Mouse (Mus musculus) MEL (cell line): ENCODE results near the gene Uevld. TPM values are rescaled to one million over a fixed set of nuclear protein-coding genes. Genes with fewer than 3 reads are reported as not detected.

ENCODE experiments used
- DNase-seq: peaks from one replicate; pipeline ENCODE4 v3.0.0; 2011; ENCODE audit warnings: low read depth, low spot score
- H3K27ac ChIP-seq: 2 replicates; pipeline ENCODE4 v1.5.1; 2012; ENCODE audit warnings: low read depth, mild to moderate bottlenecking, control low read depth, low read length, moderate library complexity; ENCODE audit not compliant: control insufficient read depth
- H3K27me3 ChIP-seq, 2 experiments: fragments of 150-350 bp in 1 of 2; sonication (generic) in 1 of 2; 2 replicates each; pipeline ENCODE4 v1.6.1; 2012; ENCODE audit warnings: low read length in 2 of 2, mild to moderate bottlenecking in 2 of 2, improper control_type of control experiment in 1 of 2, moderate library complexity in 1 of 2; ENCODE audit not compliant: insufficient read depth in 2 of 2, control insufficient read depth in 1 of 2
- H3K36me3 ChIP-seq, 2 experiments: 2 replicates each; pipeline ENCODE4 v1.6.1; 2012 to 2014; ENCODE audit warnings: low read length in 2 of 2, improper control_type of control experiment in 1 of 2, inconsistent platforms in 1 of 2, mild to moderate bottlenecking in 1 of 2; ENCODE audit not compliant: insufficient read depth in 2 of 2, control insufficient read depth in 1 of 2
- H3K4me1 ChIP-seq, 2 experiments: fragments of 150-350 bp in 1 of 2; sonication (generic) in 1 of 2; 2 replicates each; pipeline ENCODE4 v1.6.1; 2012; ENCODE audit warnings: low read length in 2 of 2, improper control_type of control experiment in 1 of 2, mild to moderate bottlenecking in 1 of 2; ENCODE audit not compliant: insufficient read depth in 2 of 2, control insufficient read depth in 1 of 2
- H3K4me3 ChIP-seq, 2 experiments: fragments of 150-350 bp in 1 of 2; sonication (generic) in 1 of 2; 2 replicates each; pipeline ENCODE4 v1.5.1; 2012; ENCODE audit warnings: low read depth in 2 of 2, low read length in 2 of 2, mild to moderate bottlenecking in 2 of 2, moderate library complexity in 2 of 2, control low read depth in 1 of 2, improper control_type of control experiment in 1 of 2; ENCODE audit not compliant: control insufficient read depth in 1 of 2, insufficient read depth in 1 of 2
- H3K79me2 ChIP-seq: 2 replicates; pipeline ENCODE4 v1.6.1; 2012; ENCODE audit warnings: mild to moderate bottlenecking, low read length, moderate library complexity; ENCODE audit not compliant: control insufficient read depth, poor library complexity, insufficient read depth
- H3K9ac ChIP-seq: 2 replicates; pipeline ENCODE4 v1.6.1; 2012; ENCODE audit warnings: low read depth, mild to moderate bottlenecking, control low read depth, low read length, moderate library complexity; ENCODE audit not compliant: control insufficient read depth, poor library complexity, severe bottlenecking
- H3K9me3 ChIP-seq: fragments of 150-350 bp; sonication (generic); replicated peaks from 2 replicates; pipeline ENCODE4 v1.6.1; 2012; ENCODE audit warnings: mild to moderate bottlenecking, low read length, improper control_type of control experiment, moderate library complexity; ENCODE audit not compliant: insufficient read depth
- CHD2 ChIP-seq: IDR thresholded peaks from 2 replicates; pipeline ENCODE4 v1.6.1; 2011; ENCODE audit warnings: low read length, improper control_type of control experiment
- CTCF ChIP-seq, 3 experiments: IDR thresholded peaks in 2 of 3; conservative IDR thresholded peaks in 1 of 3; 2 replicates each; pipeline ENCODE4 v1.5.1; 2011 to 2012; ENCODE audit warnings: low read length in 3 of 3, low read depth in 2 of 3, mild to moderate bottlenecking in 2 of 3, improper control_type of control experiment in 1 of 3, inconsistent platforms in 1 of 3, mixed read lengths in 1 of 3, moderate library complexity in 1 of 3; ENCODE audit not compliant: control insufficient read depth in 1 of 3, insufficient read depth in 1 of 3, poor library complexity in 1 of 3, severe bottlenecking in 1 of 3
- EP300 ChIP-seq, 2 experiments: IDR thresholded peaks; 2 replicates each; pipeline ENCODE4 v1.6.1; 2011; ENCODE audit warnings: improper control_type of control experiment in 2 of 2, low read length in 2 of 2, low read depth in 1 of 2, mild to moderate bottlenecking in 1 of 2
- ETS1 ChIP-seq: IDR thresholded peaks from 2 replicates; pipeline ENCODE4 v1.6.1; 2012; ENCODE audit warnings: low read depth, mild to moderate bottlenecking, inconsistent platforms, low read length, improper control_type of control experiment, moderate library complexity
- GABPA ChIP-seq: IDR thresholded peaks from 2 replicates; pipeline ENCODE4 v1.6.1; 2012; ENCODE audit warnings: low read depth, mild to moderate bottlenecking, inconsistent platforms, low read length, improper control_type of control experiment, moderate library complexity
- GATA1 ChIP-seq: IDR thresholded peaks from 2 replicates; pipeline ENCODE4 v1.6.1; 2011; ENCODE audit warnings: low read depth, low read length, improper control_type of control experiment
- JUND ChIP-seq: IDR thresholded peaks from 2 replicates; pipeline ENCODE4 v1.6.1; 2011; ENCODE audit warnings: low read depth, mild to moderate bottlenecking, improper control_type of control experiment, low read length
- MXI1 ChIP-seq: IDR thresholded peaks from 2 replicates; pipeline ENCODE4 v1.6.1; 2011; ENCODE audit warnings: mild to moderate bottlenecking, low read depth, low read length, improper control_type of control experiment
- MYB ChIP-seq: IDR thresholded peaks from 2 replicates; pipeline ENCODE4 v1.6.1; 2011; ENCODE audit warnings: mild to moderate bottlenecking, low read depth, low read length, improper control_type of control experiment
- POLR2AphosphoS2 ChIP-seq: IDR thresholded peaks from 2 replicates; pipeline ENCODE4 v1.6.1; 2011; ENCODE audit warnings: low read length, improper control_type of control experiment
- RAD21 ChIP-seq: IDR thresholded peaks from 2 replicates; pipeline ENCODE4 v1.6.1; 2011; ENCODE audit warnings: mild to moderate bottlenecking, low read depth, low read length, improper control_type of control experiment
- SIN3A ChIP-seq: IDR thresholded peaks from 2 replicates; pipeline ENCODE4 v1.6.1; 2012; ENCODE audit warnings: low read length, improper control_type of control experiment, inconsistent platforms
- SMC3 ChIP-seq: IDR thresholded peaks from 2 replicates; pipeline ENCODE4 v1.6.1; 2011; ENCODE audit warnings: low read depth, low read length, improper control_type of control experiment
- TBP ChIP-seq: IDR thresholded peaks from 2 replicates; pipeline ENCODE4 v1.8.0; 2011; ENCODE audit warnings: low read depth, low read length, improper control_type of control experiment
- TCF12 ChIP-seq: IDR thresholded peaks from 2 replicates; pipeline ENCODE4 v1.6.1; 2014; ENCODE audit warnings: low read depth, mild to moderate bottlenecking, inconsistent platforms, low read length, improper control_type of control experiment, moderate library complexity
- USF1 ChIP-seq: IDR thresholded peaks from 2 replicates; pipeline ENCODE4 v1.6.1; 2014; ENCODE audit warnings: low read depth, mild to moderate bottlenecking, inconsistent platforms, low read length, improper control_type of control experiment, moderate library complexity
- USF2 ChIP-seq, 2 experiments: IDR thresholded peaks; 2 replicates each; pipeline ENCODE4 v1.6.1; 2011 to 2012; ENCODE audit warnings: improper control_type of control experiment in 2 of 2, low read length in 2 of 2, borderline replicate concordance in 1 of 2, inconsistent platforms in 1 of 2, low read depth in 1 of 2, mild to moderate bottlenecking in 1 of 2; ENCODE audit not compliant: insufficient read depth in 1 of 2
- polyA plus RNA-seq, 2 experiments: library from polyadenylated mRNA; stranded (reverse) in 1 of 2; unstranded in 1 of 2; fragments of >175 nt in 1 of 2; fragments of >200 nt in 1 of 2; gene quantifications; 2 replicates each; pipeline versions ENCODE4 v1.2.1 to v1.2.4; 2012; ENCODE audit warnings: low replicate concordance in 2 of 2, low read depth in 1 of 2; ENCODE audit not compliant: insufficient read length in 2 of 2, insufficient read depth in 1 of 2, missing spikeins in 1 of 2
- total RNA-seq: library from RNA; depleted of rRNA; stranded (reverse); fragments of 300-350 nt; gene quantifications from 2 replicates; pipeline ENCODE4 v1.2.3, GENCODE M21; 2012

Gene Uevld
- total and polyA plus RNA-seq, 3 experiments = 1.9 to 5.4 TPM; not detected in 1

GRCm38 (mm10) chr7:47007818-47008167 is 49.5 kb upstream of the Uevld start:
- Histone ChIP-seq H3K4me1 (peaks cover 4 to 8% of the 10 kb centered on the region in 2 experiments; a peak in 2 of 4 replicates), H3K27me3 (no peaks in the 10 kb centered on the region), H3K9me3 (no peaks in the 10 kb centered on the region), H3K4me3 (peak overlapping the region; percentile 78 to 81), H3K27ac (peak overlapping the region; percentile 89), H3K9ac (peak overlapping the region; percentile 81), H3K36me3 (peaks cover 0 to 10% of the 10 kb centered on the region in 2 experiments; a peak in 2 of 4 replicates), H3K79me2 (peaks cover 27% of the 10 kb centered on the region)
- no peak for DNase-seq
- TF ChIP-seq USF2 (IDR thresholded peaks at IDR 0.05; ENCODE audit: borderline replicate concordance in 1 of 2, insufficient read depth in 1 of 2, low read depth in 1 of 2, low read length in 2 of 2) = no peak
- peak; percentile 33 for TF ChIP-seq SMC3
- TF ChIP-seq TBP = no peak
- peak; percentile 18 for TF ChIP-seq RAD21
- TF ChIP-seq POLR2AphosphoS2 = no peak
- no peak for TF ChIP-seq MYB
- no peak for TF ChIP-seq CHD2
- TF ChIP-seq CTCF (IDR thresholded peaks at IDR 0.05 in 2 of 3, conservative IDR thresholded peaks at IDR 0.05 in 1 of 3; ENCODE audit: control insufficient read depth in 1 of 3, insufficient read depth in 1 of 3, low read depth in 2 of 3, low read length in 3 of 3, poor library complexity in 1 of 3, severe bottlenecking in 1 of 3) = peak in 2 of 3 experiments; percentile 52 to 55; a peak in 5 of 6 replicates
- no peak for TF ChIP-seq TCF12

DNA sequence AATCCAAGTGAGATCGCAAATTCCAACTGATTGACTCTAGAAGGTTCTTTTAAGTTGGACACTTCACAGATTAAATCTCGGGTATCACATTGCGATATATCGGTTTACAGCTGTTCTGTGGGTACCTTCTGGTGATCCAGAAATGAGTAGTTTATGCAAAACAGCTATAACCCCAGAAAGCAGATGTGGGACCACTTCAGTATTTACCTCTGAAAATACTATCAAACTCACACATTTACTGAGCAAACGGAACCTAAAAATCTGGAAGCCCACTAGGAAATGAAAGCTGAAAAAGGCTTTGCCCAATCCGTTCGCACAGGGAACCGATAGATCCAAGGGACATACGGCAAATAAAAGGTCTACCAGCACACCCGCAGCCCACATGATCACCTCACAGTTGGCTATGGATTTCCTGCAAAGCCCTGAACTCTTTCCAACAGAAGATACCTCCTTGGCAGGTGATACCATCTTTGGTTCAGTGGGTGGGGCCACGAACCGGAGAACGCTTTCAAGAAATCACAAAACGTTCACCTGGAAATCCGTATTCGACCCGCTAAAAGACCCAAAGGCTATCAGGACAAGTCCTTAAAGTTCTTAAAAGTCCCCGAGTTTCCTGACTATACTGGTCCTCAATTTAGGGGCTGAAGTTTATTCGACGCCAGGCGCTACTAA is 48.9 kb upstream of the Uevld start:
- Histone ChIP-seq H3K27ac (peak overlapping the region; percentile 89; the same call in 1 of the 2 replicates), H3K9ac (peak overlapping the region; percentile 81), H3K4me1 (peaks cover 4 to 8% of the 10 kb centered on the region in 2 experiments; a peak in 2 of 4 replicates), H3K79me2 (peaks cover 27% of the 10 kb centered on the region), H3K27me3 (no peaks in the 10 kb centered on the region), H3K36me3 (peaks cover 0 to 10% of the 10 kb centered on the region in 2 experiments; a peak in 2 of 4 replicates), H3K9me3 (no peaks in the 10 kb centered on the region), H3K4me3 (peak overlapping the region; percentile 78 to 81)
- peak; percentile 59 for DNase-seq
- no peak for TF ChIP-seq TBP
- no peak for TF ChIP-seq MXI1
- TF ChIP-seq JUND = no peak
- TF ChIP-seq EP300 (IDR thresholded peaks at IDR 0.05; ENCODE audit: low read depth in 1 of 2, low read length in 2 of 2) = 0 out of 4 replicates have a peak, but pooled peaks of 1 of the 2 experiments have one; percentile 13
- TF ChIP-seq GABPA = no peak
- no peak for TF ChIP-seq CHD2
- TF ChIP-seq SIN3A = no peak
- TF ChIP-seq CTCF (IDR thresholded peaks at IDR 0.05 in 2 of 3, conservative IDR thresholded peaks at IDR 0.05 in 1 of 3; ENCODE audit: control insufficient read depth in 1 of 3, insufficient read depth in 1 of 3, low read depth in 2 of 3, low read length in 3 of 3, poor library complexity in 1 of 3, severe bottlenecking in 1 of 3) = no peak
- 0 out of 2 replicates have a peak, but pooled peaks have one; percentile 18 for TF ChIP-seq ETS1
- peak; percentile 33; the same call in 1 of the 2 replicates for TF ChIP-seq USF1
- 0 out of 2 replicates have a peak, but pooled peaks have one; percentile 16 for TF ChIP-seq GATA1
